Mouse (Mus musculus): ENCODE results near the gene Col12a1.

DNA sequence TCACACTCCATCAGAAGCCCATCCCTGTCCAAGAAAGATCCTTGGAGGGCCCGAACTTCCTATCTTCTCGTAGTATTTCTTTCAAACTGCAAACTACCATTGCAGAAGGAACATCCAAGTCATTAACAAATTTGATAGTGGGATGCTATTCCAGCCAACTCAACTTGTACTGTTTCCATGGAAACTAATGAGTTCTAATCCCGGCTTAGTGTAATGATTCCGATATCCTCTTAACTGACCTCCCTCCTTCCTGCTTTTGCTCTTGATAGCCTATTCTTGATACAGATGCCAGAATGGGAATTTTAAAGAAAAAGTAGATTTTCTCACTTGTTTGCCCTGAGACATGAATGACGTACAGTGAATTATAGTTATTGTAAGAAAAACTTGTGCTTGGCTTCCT, 112.5 kb downstream of the Col12a1 start:
- TF ChIP-seq GATA1 (IDR thresholded peaks at IDR 0.05; ENCODE audit: low read length) (no peak), TAL1 (IDR thresholded peaks at IDR 0.05; ENCODE audit: low read length) (no peak)
